Mouse (Mus musculus) ES-E14 (cell line): Measurements from ENCODE around the gene Cox10. TPM values are rescaled to one million over a fixed set of nuclear protein-coding genes. Genes with fewer than 3 reads are reported as not detected.

Experiments used
- DNase-seq: peaks from one replicate; pipeline ENCODE4 v3.0.0-alpha.2; 2013; ENCODE audit warnings: low read depth, low spot score
- H3K27ac ChIP-seq: 2 replicates; pipeline ENCODE4 v1.5.1; 2012; ENCODE audit warnings: low read depth, mild to moderate bottlenecking, low read length, moderate library complexity, mixed read lengths; ENCODE audit not compliant: poor library complexity, insufficient read depth, severe bottlenecking
- H3K36me3 ChIP-seq: 2 replicates; pipeline ENCODE4 v1.6.1; 2012; ENCODE audit warnings: mild to moderate bottlenecking, low read length, moderate library complexity, mixed read lengths; ENCODE audit not compliant: control insufficient read depth, poor library complexity, insufficient read depth, severe bottlenecking
- H3K4me1 ChIP-seq, 2 experiments: fragments of 150-350 bp in 1 of 2; sonication (generic) in 1 of 2; 2 replicates each; pipeline ENCODE4 v1.6.1; 2012; ENCODE audit warnings: low read length in 2 of 2, mild to moderate bottlenecking in 1 of 2, mixed read lengths in 1 of 2; ENCODE audit not compliant: control insufficient read depth in 2 of 2, insufficient read depth in 2 of 2, poor library complexity in 1 of 2
- H3K4me3 ChIP-seq, 2 experiments: fragments of 150-350 bp in 1 of 2; sonication (generic) in 1 of 2; 2 replicates each; pipeline ENCODE4 v1.5.1; 2012; ENCODE audit warnings: low read length in 2 of 2, low read depth in 1 of 2, mild to moderate bottlenecking in 1 of 2, mixed read lengths in 1 of 2; ENCODE audit not compliant: insufficient read depth in 1 of 2, poor library complexity in 1 of 2, severe bottlenecking in 1 of 2
- H3K9ac ChIP-seq: 2 replicates; pipeline ENCODE4 v1.6.1; 2012; ENCODE audit warnings: low read depth, mild to moderate bottlenecking, low read length, mixed read lengths; ENCODE audit not compliant: poor library complexity, insufficient read depth, severe bottlenecking
- H3K9me3 ChIP-seq: fragments of 150-350 bp; sonication (generic); 2 replicates; pipeline ENCODE4 v1.6.1; 2012; ENCODE audit warnings: low read depth, mild to moderate bottlenecking, low read length; ENCODE audit not compliant: control insufficient read depth, insufficient read depth
- CHD2 ChIP-seq: IDR thresholded peaks from 2 replicates; pipeline ENCODE4 v1.6.1; 2014; ENCODE audit warnings: mild to moderate bottlenecking, low read depth, low read length, inconsistent platforms
- HCFC1 ChIP-seq: IDR thresholded peaks from 2 replicates; pipeline ENCODE4 v1.6.1; 2012; ENCODE audit warnings: low read length, inconsistent platforms, borderline replicate concordance; ENCODE audit not compliant: insufficient read depth
- MAFK ChIP-seq: IDR thresholded peaks from 2 replicates; pipeline ENCODE4 v1.6.1; 2014; ENCODE audit warnings: mild to moderate bottlenecking, low read depth, low read length, inconsistent platforms; ENCODE audit not compliant: insufficient read depth
- ZC3H11A ChIP-seq: IDR thresholded peaks from 2 replicates; pipeline ENCODE4 v1.6.1; 2012; ENCODE audit warnings: low read depth, mild to moderate bottlenecking, inconsistent platforms, low read length, borderline replicate concordance
- ZNF384 ChIP-seq: IDR thresholded peaks from 2 replicates; pipeline ENCODE4 v1.6.1; 2012; ENCODE audit warnings: low read depth, low read length, inconsistent platforms
- in situ Hi-C, 2 experiments: fragments of 600-800 bp; cut with MboI; formaldehyde crosslinking; loops; one replicate each; pipeline ENCODE4 v1.15.1; 2025; ENCODE audit warnings: low sequenced_read_pairs in 2 of 2, inconsistent platforms in 1 of 2; ENCODE audit not compliant: unreplicated experiment in 2 of 2
- total RNA-seq: library from RNA; depleted of rRNA; stranded (reverse); fragments of 300-350 nt; gene quantifications from 2 replicates; pipeline ENCODE4 v1.2.3, GENCODE M21; 2012

The Cox10 gene
- total RNA-seq, 1 experiment, result 24.8 TPM

DNA sequence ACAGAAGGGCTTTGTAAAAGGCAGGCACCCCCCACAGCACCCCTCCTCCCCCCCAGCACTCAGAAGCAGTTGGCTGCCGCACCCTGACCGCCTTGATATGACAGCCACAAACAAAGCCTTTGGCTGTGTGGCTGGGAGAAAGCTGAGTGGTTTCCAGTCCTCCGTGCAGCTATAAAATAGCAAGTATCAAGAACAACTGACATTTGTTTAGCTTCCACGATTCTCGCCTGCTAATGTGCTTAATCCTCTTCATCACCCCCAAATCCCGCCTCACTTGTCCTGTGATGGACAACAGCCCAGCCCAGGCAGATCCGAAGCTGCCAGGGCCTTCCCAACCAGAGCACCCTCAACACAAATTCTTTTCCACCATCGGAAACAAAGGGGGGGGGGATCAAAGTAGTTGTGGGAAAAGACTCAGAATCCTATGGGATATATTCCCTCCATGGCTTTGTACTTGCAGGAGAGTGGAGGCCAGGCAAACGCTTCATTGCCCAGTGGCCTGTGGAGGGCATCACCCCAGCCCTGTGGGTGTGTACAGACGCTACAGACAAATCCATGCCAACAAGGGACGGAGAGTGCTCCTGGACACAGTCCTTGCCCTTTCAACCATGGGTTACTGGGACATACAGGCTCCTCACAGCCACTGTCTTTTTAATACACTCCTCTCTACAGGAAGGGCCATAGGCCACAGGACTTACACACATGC is 109.9 kb downstream of the Cox10 start:
- Histone ChIP-seq H3K27ac (no peak overlapping the region), H3K9me3 (no peaks in the 10 kb centered on the region), H3K36me3 (no peaks in the 10 kb centered on the region; the same call in 1 of the 2 replicates), H3K4me3 (no peak overlapping the region), H3K4me1 (no peaks in the 10 kb centered on the region; a peak in 1 of 4 replicates), H3K9ac (no peak overlapping the region)
- no peak for TF ChIP-seq CHD2
- no peak for TF ChIP-seq MAFK
- TF ChIP-seq ZNF384, result no peak
- TF ChIP-seq ZC3H11A, result no peak
- no peak for TF ChIP-seq HCFC1
- no peak for DNase-seq
- in situ Hi-C loops, result no loop called here

GRCm38 (mm10) chr11:63968388-63969035 is 110.8 kb downstream of the Cox10 start:
- TF ChIP-seq ZNF384, result no peak
- no peak for TF ChIP-seq MAFK
- no peak for DNase-seq
- no peak overlapping the region for H3K4me3 ChIP-seq
- H3K36me3 ChIP-seq, result peaks cover under 1% of the 10 kb centered on the region; the same call in 1 of the 2 replicates
- no peaks in the 10 kb centered on the region; a peak in 1 of 4 replicates for H3K4me1 ChIP-seq
- H3K9ac ChIP-seq, result no peak overlapping the region
- H3K27ac ChIP-seq, result no peak overlapping the region
- in situ Hi-C loops, result no loop called here
- H3K9me3 ChIP-seq, result no peaks in the 10 kb centered on the region

DNA sequence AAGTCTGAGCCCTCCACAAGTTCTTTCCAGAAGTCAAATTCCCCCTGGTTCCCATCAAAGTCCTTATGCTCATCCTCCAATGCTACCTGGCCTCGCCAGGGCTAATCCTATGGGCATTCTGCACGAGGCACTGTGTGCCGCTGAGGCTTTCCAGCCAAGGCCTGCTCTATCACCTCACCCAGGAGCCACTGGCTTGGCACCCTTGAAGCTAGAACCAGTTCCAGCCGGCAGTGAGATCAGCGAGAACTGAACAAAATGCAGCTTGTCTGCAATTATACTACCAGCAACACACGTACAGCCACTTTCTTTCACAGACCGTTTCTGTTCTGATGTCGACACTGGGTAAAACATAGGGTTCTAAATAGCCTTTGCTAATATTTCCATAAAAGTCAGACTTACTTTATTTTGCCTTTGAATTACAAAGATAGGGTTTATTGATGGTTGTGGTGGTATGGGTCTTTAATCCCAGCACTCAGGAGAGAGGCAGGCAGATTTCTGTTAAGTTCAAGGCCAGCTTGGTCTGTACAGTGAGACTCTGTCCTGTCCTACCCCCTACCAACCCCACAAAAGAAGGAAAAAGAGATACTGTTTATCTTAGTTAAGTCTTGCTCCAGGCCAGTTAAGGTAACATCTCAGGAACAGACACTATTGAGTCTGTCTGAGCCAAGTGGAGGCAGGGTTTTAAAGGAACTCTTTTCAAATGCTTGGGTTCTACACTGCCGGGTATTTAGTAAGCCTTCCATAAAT is 111.5 kb downstream of the Cox10 start:
- Histone ChIP-seq H3K4me3 (no peak overlapping the region), H3K4me1 (no peaks in the 10 kb centered on the region; a peak in 1 of 4 replicates), H3K9me3 (no peaks in the 10 kb centered on the region), H3K36me3 (peaks cover 5% of the 10 kb centered on the region; the same call in 1 of the 2 replicates), H3K9ac (no peak overlapping the region), H3K27ac (no peak overlapping the region)
- TF ChIP-seq CHD2, result no peak
- TF ChIP-seq HCFC1, result no peak
- no peak for TF ChIP-seq MAFK
- no peak for TF ChIP-seq ZNF384
- no peak for TF ChIP-seq ZC3H11A
- in situ Hi-C loops, result no loop called here
- DNase-seq, result no peak

DNA sequence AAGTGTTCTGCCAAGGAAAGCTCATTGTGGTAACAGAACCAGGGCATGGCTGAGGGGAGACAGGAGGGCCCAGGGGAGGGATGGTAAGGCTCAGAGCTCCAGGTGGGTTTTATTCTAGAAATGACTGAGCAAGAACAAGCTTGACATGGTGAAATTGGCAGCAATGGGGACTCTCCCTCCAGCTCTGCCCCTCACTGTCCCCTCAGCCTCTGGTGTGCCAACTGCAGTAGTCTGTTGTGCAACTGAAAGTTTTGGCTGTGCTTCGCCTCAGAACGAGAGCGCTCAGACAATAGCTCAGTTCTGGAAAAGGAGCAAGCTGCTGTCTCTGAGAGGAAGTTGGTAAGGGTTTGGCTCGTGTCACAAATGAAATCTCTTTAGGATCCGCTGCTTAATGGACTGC is 113.8 kb downstream of the Cox10 start:
- TF ChIP-seq HCFC1, result no peak
- no peak for TF ChIP-seq CHD2
- no peak for TF ChIP-seq MAFK
- no peak for TF ChIP-seq ZNF384
- no peak for TF ChIP-seq ZC3H11A
- H3K4me3 ChIP-seq, result no peak overlapping the region
- no peak overlapping the region for H3K27ac ChIP-seq
- H3K4me1 ChIP-seq, result no peaks in the 10 kb centered on the region; a peak in 1 of 4 replicates
- no peak overlapping the region for H3K9ac ChIP-seq
- no peaks in the 10 kb centered on the region for H3K9me3 ChIP-seq
- no peak for DNase-seq
- peaks cover 5% of the 10 kb centered on the region; the same call in 1 of the 2 replicates for H3K36me3 ChIP-seq
- in situ Hi-C loops, result no loop called here
